Mouse (Mus musculus) CD4-positive, CD25-positive, alpha-beta regulatory T cell, adult 2 months (primary cell): ENCODE measurements around the gene Opcml.

Source experiments
- DNase-seq: peaks from one replicate; pipeline ENCODE4 v3.0.0-alpha.2; 2012; ENCODE audit warnings: low read depth, low spot score

The Opcml gene

GRCm38 (mm10) chr9:27830519-27830918 is 39.9 kb downstream of the Opcml start:
- no peak for DNase-seq

- no peak for DNase-seq
Observed at GRCm38 (mm10) chr9:27842806-27843205, 52.2 kb downstream of the Opcml start.

GRCm38 (mm10) chr9:27871624-27872023 is 81.0 kb downstream of the Opcml start:
- no peak for DNase-seq

GRCm38 (mm10) chr9:27889636-27890035 is 99.1 kb downstream of the Opcml start:
- no peak for DNase-seq

GRCm38 (mm10) chr9:27917250-27917649 is 126.7 kb downstream of the Opcml start:
- DNase-seq: no peak

- no peak for DNase-seq
Observed at GRCm38 (mm10) chr9:27923495-27923894, 132.9 kb downstream of the Opcml start.

GRCm38 (mm10) chr9:27923945-27924825 is 133.6 kb downstream of the Opcml start:
- DNase-seq: no peak

- no peak for DNase-seq
Observed at GRCm38 (mm10) chr9:27925650-27926049, 135.1 kb downstream of the Opcml start.

GRCm38 (mm10) chr9:27937253-27937652 is 146.7 kb downstream of the Opcml start:
- DNase-seq: no peak

- no peak for DNase-seq
Observed at GRCm38 (mm10) chr9:27937660-27938059, 147.1 kb downstream of the Opcml start.

GRCm38 (mm10) chr9:27945323-27946010 is 154.9 kb downstream of the Opcml start:
- no peak for DNase-seq

GRCm38 (mm10) chr9:27951110-27951509 is 160.5 kb downstream of the Opcml start:
- no peak for DNase-seq

GRCm38 (mm10) chr9:27961682-27962081 is 171.1 kb downstream of the Opcml start:
- no peak for DNase-seq

- DNase-seq: no peak
Observed at GRCm38 (mm10) chr9:27963385-27963784, 172.8 kb downstream of the Opcml start.

- no peak for DNase-seq
Observed at GRCm38 (mm10) chr9:27964902-27965550, 174.5 kb downstream of the Opcml start.

GRCm38 (mm10) chr9:27968266-27968665 is 177.7 kb downstream of the Opcml start:
- no peak for DNase-seq

GRCm38 (mm10) chr9:27972293-27972692 is 181.7 kb downstream of the Opcml start:
- no peak for DNase-seq

- DNase-seq: no peak
Observed at GRCm38 (mm10) chr9:27982576-27982975, 192.0 kb downstream of the Opcml start.

- no peak for DNase-seq
Observed at GRCm38 (mm10) chr9:27986604-27987588, 196.3 kb downstream of the Opcml start.

- DNase-seq: no peak
Observed at GRCm38 (mm10) chr9:27991611-27992010, 201.0 kb downstream of the Opcml start.

- no peak for DNase-seq
Observed at GRCm38 (mm10) chr9:27996536-27996935, 206.0 kb downstream of the Opcml start.
